Mouse (Mus musculus): ENCODE data around the gene Barx1. TPM values are rescaled to one million over a fixed set of nuclear protein-coding genes. Genes with fewer than 3 reads are reported as not detected.

Gene Barx1
- total RNA-seq, 2 experiments from 2014 or later: not detected

- no peak for DNase-seq
These were observed 2.5 kb upstream of the Barx1 start for GRCm38 (mm10) chr13:48660221-48660734.

- DNase-seq: no peak
These were observed 2.1 kb upstream of the Barx1 start for GRCm38 (mm10) chr13:48660741-48661140.

DNA sequence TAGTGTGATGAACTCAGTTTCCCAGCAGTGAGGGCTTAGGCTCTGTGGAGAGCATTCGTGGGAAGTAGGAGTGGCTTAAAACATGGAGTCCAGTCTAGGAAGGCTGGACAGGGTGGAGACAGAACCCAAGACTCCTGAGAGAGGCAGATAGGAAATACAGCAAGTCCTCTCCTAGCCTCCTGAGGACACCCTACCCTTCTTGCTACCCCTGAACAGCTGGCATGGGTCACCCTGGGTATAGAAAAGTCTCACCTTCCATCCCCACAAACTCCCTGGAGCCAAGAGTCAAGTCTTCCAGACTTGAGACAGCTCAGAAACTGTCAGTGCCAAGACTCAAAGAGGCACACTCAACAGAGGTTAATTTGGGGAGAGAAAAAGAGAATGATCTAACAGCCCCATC, 1.2 kb upstream of the Barx1 start:
- no peak for DNase-seq

DNA sequence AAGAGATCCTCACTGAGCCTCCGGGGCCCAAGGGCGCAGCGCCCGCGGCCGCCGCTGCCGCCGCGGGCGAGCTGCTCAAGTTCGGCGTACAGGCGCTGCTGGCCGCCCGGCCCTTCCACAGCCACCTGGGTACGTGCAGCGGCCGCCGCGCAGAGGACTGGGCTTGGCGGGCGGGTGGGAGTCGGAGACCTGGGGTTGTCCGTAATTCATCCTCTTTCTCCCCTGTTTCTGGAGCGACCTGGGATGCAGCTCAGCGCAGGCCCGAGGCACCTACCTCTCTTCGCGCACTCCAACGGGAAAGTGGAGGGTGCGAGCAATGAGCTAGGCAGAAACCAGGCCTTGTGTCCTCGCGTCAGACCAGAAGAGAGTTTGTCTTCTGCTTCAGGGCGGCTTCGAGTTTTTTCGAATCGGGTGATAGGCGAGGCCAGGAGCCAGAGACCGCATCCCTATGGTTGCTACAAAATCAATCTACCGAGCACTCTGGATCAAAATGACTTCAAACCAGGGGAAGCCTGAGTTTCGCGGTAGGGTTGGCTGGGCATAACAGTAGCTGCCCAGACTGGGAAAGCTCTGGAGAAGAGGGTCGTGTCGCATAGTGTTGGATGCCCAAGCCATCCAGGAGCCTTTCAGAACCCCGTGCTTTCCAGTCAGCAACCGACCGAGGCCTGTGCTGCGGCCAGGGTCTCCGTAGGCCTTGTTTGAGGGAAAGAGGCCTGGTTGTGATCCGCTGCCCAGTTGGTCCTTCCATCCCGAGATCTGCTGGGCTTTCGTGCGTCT, 601 bp downstream of the Barx1 start:
- no peak for DNase-seq

GRCm38 (mm10) chr13:48663988-48664339, 1.2 kb downstream of the Barx1 start:
- no peak for DNase-seq

GRCm38 (mm10) chr13:48664916-48665655, 2.3 kb downstream of the Barx1 start:
- no peak for DNase-seq

DNA sequence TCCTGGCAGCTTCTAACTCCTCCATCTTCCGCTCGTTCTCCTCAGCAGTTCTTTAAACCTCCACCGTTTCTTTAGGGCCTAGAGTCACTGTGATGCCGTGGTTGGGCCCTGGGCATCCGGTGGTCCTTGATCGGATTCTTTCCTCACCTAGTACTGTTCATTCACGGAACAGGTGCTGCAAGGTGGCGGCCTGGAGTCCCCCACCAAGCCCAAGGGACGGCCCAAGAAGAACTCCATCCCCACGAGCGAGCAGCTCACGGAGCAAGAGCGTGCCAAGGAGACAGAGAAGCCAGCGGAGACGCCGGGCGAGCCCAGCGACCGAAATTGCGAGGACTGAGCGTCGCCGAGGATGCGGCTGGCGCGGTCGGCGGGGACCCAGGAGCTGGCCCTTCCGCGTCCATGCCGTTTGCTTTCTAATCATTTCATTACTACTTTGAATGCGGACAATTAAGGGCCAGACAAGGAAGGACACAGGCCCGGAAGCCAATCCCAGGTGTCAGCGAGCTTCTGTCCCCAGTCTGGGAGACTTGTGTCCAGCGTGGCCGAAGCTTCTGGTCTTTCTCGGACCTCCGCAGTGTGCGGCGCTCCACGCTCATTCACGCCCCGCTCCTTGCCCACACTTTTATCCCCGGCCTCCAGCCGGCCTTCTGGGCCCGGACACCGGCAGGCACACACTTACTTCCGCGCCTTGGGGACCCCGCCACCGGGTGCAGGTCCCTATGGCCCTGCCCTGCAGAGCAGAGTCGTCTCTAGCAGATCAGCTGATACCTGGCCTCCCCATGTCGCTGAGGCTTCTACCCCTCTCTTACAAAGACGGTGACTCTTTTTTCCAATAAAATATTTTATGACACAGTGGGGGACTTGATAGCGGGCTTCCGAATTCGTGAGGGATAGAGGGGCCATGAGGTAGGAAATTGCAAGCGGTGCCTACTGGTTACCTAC, 3.1 kb downstream of the Barx1 start:
- no peak for DNase-seq

- no peak for DNase-seq
These were observed 4.7 kb downstream of the Barx1 start for GRCm38 (mm10) chr13:48667461-48667860.

DNA sequence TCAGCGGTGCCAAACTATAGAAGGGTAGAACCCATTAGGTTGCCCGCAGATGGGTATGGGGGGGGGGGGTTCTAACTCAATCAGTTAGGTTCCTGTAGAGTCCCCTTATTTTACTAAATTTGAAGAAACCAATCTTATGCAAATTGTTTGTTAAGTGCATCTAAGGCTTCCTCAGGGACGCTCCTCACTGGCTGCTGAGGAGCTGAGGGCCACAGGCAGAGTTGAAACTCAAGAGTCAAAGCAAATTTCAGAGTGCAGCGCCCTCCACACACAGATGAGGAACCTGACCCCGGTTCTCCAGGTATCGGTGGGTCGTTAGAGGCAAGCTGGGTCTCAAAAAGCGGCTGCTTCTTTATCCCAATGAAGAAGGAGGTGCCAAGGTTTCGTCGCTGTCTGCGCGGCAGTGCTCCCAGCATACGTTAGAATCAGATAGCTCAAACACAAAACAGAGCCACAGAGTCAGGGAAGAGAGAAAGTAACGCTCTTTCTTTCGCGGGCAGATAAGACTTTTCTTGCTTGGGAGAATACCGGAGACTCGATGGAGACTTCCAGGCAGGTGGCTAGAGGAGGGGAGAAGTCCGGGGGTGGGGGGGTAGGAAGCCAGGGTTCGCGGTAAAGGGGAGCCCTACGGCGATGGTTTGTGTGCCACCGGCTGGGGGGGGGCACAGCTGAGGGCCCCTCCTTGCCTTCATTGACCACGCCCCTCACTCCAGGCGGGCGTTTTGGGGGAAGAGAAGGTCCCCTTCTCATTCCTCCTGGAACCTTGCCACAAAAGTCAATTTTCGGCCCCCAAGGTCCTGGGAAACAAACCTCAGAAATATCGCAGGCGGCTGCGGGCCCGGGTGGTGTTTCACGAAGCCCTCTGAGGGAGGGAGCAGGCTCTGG, 5.5 kb downstream of the Barx1 start:
- no peak for DNase-seq

- DNase-seq: no peak
These were observed 6.3 kb downstream of the Barx1 start for GRCm38 (mm10) chr13:48668976-48669534.

DNA sequence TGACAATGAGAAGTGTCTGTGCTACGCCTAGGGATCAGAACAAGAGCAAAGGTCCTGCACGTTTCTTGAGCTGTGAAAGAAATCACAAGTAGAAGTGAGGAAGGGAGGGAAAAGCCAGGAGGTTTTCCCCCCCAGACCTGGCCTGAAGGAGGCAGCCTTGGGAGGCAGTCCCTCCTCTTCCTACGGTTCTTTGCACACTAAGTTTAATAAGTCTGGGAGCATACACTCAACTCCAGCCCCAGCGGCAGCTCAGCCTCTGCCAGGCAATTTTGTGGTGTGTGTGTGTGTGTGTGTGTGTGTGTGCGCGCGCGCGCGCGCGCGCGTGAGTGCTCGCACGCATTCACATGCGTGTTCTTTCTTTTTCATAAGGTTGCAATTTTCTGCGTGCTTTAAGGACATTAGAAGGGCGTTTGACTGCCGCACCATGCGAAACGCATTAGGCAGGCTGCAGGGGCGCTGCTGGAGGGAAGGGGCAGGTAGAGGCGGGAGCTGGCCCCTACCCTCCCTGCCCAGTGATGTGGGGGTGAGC, 9.6 kb downstream of the Barx1 start:
- no peak for DNase-seq

DNA sequence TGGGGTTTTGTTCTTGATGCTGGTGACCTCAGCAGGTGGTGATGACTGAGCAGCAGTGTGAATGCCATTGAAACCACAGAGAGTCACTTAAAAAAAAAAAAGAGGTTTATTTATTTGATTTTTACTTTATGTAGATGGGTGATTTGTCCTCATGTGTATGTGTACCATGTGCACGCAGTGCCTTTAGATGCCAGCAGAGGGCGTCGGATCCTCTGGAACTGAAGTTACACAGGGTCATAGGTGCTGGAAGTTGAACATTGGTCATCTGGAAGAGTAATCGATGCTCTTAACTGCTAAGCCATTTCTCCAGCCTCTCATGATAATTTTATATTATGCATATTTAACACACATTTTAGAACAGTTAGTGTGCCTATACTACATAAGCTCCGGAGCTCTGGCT, 11.8 kb downstream of the Barx1 start:
- no peak for DNase-seq

DNA sequence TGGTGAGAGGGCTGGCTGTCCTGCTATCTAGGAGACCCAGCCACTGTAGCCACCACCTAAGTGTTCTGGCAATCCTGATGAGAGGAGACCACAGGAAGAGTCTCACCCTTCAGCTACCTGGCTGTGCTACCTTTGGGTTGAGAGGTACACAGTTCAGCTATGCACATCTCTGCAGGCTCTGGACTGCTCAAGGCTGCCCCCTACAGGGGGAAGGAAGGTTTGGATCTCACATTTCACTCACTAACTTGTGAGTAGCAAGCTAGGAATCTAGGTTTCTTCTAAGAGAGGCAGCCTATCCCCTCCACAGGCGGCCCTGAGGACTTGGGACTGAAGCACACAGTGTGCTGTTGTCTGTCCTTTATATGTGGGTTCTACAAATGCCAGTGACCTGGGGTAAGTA, 16.6 kb downstream of the Barx1 start:
- no peak for DNase-seq

GRCm38 (mm10) chr13:48686666-48687065, 23.9 kb downstream of the Barx1 start:
- DNase-seq: no peak

DNA sequence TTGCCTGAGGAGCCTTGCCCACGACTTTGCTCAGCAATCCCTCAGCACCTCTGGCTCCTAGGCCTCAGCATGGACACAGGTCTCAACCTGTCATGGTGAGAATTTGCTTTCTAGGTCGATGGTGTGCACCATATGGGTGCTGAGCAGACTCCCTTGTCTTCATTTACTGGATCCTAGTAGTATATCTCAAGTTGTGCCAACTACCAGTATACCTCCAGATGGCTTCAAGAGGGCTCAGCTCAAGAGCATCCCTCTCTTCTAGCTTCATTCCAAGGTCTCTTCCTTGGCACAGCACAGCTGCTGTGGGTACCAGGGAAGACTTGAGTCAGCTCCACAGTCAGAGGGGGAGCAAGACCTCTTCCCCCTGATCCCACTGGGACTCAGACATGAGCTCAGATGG, 29.2 kb downstream of the Barx1 start:
- no peak for DNase-seq

DNA sequence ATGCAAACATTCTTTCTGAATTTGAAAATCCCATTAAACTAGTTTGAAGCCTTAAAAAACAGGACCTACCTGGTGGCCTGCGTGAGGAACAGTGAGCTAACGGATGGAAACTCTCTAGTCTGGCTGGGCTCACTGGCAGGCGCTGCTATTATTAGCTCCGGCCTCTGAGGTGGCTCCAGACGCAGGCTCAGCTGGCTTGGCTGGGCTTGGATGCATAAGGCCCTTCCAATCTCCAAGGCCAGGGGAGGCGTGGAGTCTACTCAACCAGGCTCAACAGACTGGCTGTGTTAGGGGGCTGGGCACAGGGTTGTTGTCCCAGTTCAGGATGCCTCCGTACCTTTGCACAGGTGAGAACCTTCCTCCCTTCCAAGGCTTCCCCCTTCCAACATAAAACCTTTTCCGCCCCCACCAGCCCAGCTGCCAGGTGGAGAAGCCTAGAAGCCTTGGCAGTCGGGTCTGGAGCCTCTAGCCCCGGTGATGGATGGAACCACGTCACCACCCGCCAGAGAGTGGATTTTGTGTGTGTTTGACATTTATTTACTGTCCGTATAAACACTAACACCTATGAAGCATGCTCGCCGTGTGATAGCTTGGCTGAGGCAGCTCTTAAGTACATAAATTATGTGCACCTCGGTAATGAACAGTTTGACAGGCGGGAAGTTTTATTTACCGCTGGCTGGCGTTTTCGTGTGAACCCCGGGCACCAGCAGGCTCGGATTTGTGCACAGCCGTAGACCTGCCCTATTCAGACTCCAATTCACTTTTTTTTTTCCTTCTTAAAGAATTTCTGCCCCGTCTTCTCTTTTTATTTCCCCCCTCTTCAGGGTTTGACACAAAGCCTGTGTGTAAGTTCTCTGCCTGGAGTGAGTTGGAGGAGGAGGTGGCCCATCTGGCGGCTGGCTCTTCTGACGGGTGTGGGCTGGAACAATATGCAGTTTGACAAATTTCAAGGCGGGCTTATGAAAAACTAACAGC, 31.6 kb downstream of the Barx1 start:
- DNase-seq: peak; percentile 76

GRCm38 (mm10) chr13:48706385-48706951, 43.7 kb downstream of the Barx1 start:
- no peak for DNase-seq

GRCm38 (mm10) chr13:48712675-48713074, 49.9 kb downstream of the Barx1 start:
- no peak for DNase-seq

- no peak for DNase-seq
These were observed 53.3 kb downstream of the Barx1 start for GRCm38 (mm10) chr13:48716075-48716474.
